Mouse (Mus musculus): ENCODE results near the gene Myof.

DNA sequence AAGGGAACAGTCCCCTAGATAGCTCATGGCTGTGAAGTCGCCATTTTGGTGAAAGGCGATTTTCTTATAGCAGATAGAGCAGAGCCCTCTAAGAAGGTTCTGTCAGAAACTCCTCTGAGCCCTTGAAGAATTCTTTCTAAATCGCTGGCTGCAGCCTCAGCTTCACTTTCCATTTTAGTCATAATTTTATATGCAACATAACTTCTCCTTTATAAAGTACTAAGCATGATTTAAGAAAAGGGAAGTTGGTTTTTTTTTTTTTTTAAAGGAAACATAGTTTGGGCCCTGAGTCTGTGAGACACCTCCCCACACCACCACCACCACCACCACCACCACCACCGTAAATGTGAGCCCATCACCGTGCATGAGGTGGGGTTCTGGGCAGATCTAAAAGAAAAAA, 80.0 kb downstream of the Myof start:
- TF ChIP-seq CTCF (IDR thresholded peaks at IDR 0.05; ENCODE audit: extremely low read depth, insufficient read length, insufficient replicate concordance, low read depth, low read length) (no peak), POLR2A (IDR thresholded peaks at IDR 0.05; ENCODE audit: low read depth, low read length) (no peak)
